Mouse (Mus musculus) lung, postnatal 10 days (tissue): ENCODE data around the gene Prss40.
"Not testable (repeated sequence)": the region's sequence is repeated elsewhere in the genome, so short reads cannot be mapped to it uniquely, and the experiment has no call there.

Experiments used
- DNase-seq: peaks from one replicate; pipeline ENCODE4 v3.0.0; 2021

Prss40 gene

GRCm38 (mm10) chr1:34534574-34534973, 26.2 kb downstream of the Prss40 start:
- DNase-seq, result not testable (repeated sequence)

- DNase-seq, result no peak
These were observed 37.1 kb downstream of the Prss40 start for GRCm38 (mm10) chr1:34523647-34524046.

- no peak for DNase-seq
These were observed 37.9 kb downstream of the Prss40 start for GRCm38 (mm10) chr1:34522850-34523244.

GRCm38 (mm10) chr1:34522205-34522849, 38.4 kb downstream of the Prss40 start:
- no peak for DNase-seq

GRCm38 (mm10) chr1:34518259-34518658, 42.5 kb downstream of the Prss40 start:
- no peak for DNase-seq

GRCm38 (mm10) chr1:34517797-34518196, 42.9 kb downstream of the Prss40 start:
- not testable (repeated sequence) for DNase-seq

- not testable (repeated sequence) for DNase-seq
These were observed 43.4 kb downstream of the Prss40 start for GRCm38 (mm10) chr1:34517297-34517696.

GRCm38 (mm10) chr1:34516595-34516994, 44.1 kb downstream of the Prss40 start:
- DNase-seq, result no peak

- DNase-seq, result no peak
These were observed 47.7 kb downstream of the Prss40 start for GRCm38 (mm10) chr1:34513068-34513467.

GRCm38 (mm10) chr1:34511027-34511426, 49.7 kb downstream of the Prss40 start:
- peak; percentile 43 for DNase-seq

- DNase-seq, result peak; percentile 5
These were observed 50.2 kb downstream of the Prss40 start for GRCm38 (mm10) chr1:34510575-34510981.

- DNase-seq, result no peak
These were observed 52.8 kb downstream of the Prss40 start for GRCm38 (mm10) chr1:34507986-34508385.

GRCm38 (mm10) chr1:34505970-34506551, 54.7 kb downstream of the Prss40 start:
- DNase-seq, result no peak

GRCm38 (mm10) chr1:34505307-34505706, 55.4 kb downstream of the Prss40 start:
- DNase-seq, result peak; percentile 11

GRCm38 (mm10) chr1:34502991-34503390, 57.8 kb downstream of the Prss40 start:
- DNase-seq, result no peak
